Comparison of ENCODE assay signal across 8 mouse cellular contexts in genomic region chr7:45125144-45125600, GRCm38 (mm10). TPM values are rescaled to one million over a fixed set of nuclear protein-coding genes. Genes with fewer than 3 reads are reported as not detected.
A peak's percentile ranks its signal among the peaks of the same experiment; 100 is the strongest.
DNase-seq lines count a peak whose midpoint lies in the region; ATAC-seq and TF ChIP-seq lines count a peak whose summit lies in the region.

No protein-coding gene starts in this region.

- no peak; the same call in 1 of the 2 replicates for TF ChIP-seq POLR2A in cerebellum, adult 2 months (IDR thresholded peaks at IDR 0.05; ENCODE audit: borderline replicate concordance, insufficient read depth, low read length)

- peaks cover 50% of the 10 kb centered on the region for H3K36me3 ChIP-seq in lung, embryonic 15.5 days
- peaks cover 24% of the 10 kb centered on the region for H3K36me3 ChIP-seq in embryonic facial prominence, embryonic 11.5 days (replicated peaks; ENCODE audit: control insufficient read depth, insufficient read depth, low read depth, low read length)
- H3K36me3 ChIP-seq in limb, embryonic 11.5 days (ENCODE audit: control insufficient read depth, insufficient read depth, low read length): peaks cover 45% of the 10 kb centered on the region
- peaks cover 54% of the 10 kb centered on the region for H3K36me3 ChIP-seq in neural tube, embryonic 15.5 days

- peak overlapping the region; percentile 88 for H3K27ac ChIP-seq in lung, embryonic 15.5 days
- peak overlapping the region; percentile 77; the same call in 1 of the 2 replicates for H3K27ac ChIP-seq in embryonic facial prominence, embryonic 11.5 days (replicated peaks; ENCODE audit: low read depth, low read length)
- peak overlapping the region; percentile 39; the same call in 1 of the 2 replicates for H3K27ac ChIP-seq in limb, embryonic 11.5 days (replicated peaks; ENCODE audit: low read depth, low read length)
- peak overlapping the region; percentile 87 for H3K27ac ChIP-seq in neural tube, embryonic 15.5 days (replicated peaks)
- H3K27ac ChIP-seq in cerebellum, adult 2 months (ENCODE audit: insufficient read depth, low read length): no peak overlapping the region

- no peak for TF ChIP-seq CTCF in cerebellum, adult 2 months (IDR thresholded peaks at IDR 0.05; ENCODE audit: borderline replicate concordance, insufficient read depth, low read depth, low read length)

- no peak for DNase-seq in lung, postnatal 25 days (ENCODE audit: low spot score)
- peak; percentile 73 for DNase-seq in embryonic facial prominence, embryonic 11.5 days (ENCODE audit: low spot score)
- peak; percentile 67 for DNase-seq in limb, embryonic 11.5 days (ENCODE audit: low spot score)
- no peak for DNase-seq in kidney, adult 18-20 months
- DNase-seq in cerebellum, adult 2 months: no peak

- no peaks in the 10 kb centered on the region for H3K27me3 ChIP-seq in lung, embryonic 15.5 days
- H3K27me3 ChIP-seq in embryonic facial prominence, embryonic 11.5 days (ENCODE audit: control insufficient read depth, insufficient read depth, low read length): no peaks in the 10 kb centered on the region
- H3K27me3 ChIP-seq in limb, embryonic 11.5 days (ENCODE audit: control insufficient read depth, insufficient read depth, low read length): no peaks in the 10 kb centered on the region
- no peaks in the 10 kb centered on the region for H3K27me3 ChIP-seq in neural tube, embryonic 15.5 days (replicated peaks)
- H3K27me3 ChIP-seq in cerebellum, adult 2 months (ENCODE audit: control insufficient read depth, insufficient read depth, low read length): no peaks in the 10 kb centered on the region

- peak overlapping the region; percentile 49 for H3K4me2 ChIP-seq in lung, embryonic 15.5 days
- peak overlapping the region; percentile 21; the same call in 1 of the 2 replicates for H3K4me2 ChIP-seq in embryonic facial prominence, embryonic 11.5 days (ENCODE audit: low read depth, low read length)
- 0 out of 2 replicates have a peak overlapping the region, but pooled peaks have one; percentile 42 for H3K4me2 ChIP-seq in limb, embryonic 11.5 days (ENCODE audit: low read depth, severe bottlenecking)
- peak overlapping the region; percentile 66 for H3K4me2 ChIP-seq in neural tube, embryonic 15.5 days

- 22% methylated on average over 7 of the region's 7 CpGs for WGBS in lung, embryonic 15.5 days
- 24% methylated on average over 7 of the region's 7 CpGs for WGBS in embryonic facial prominence, embryonic 11.5 days
- 11% methylated on average over 7 of the region's 7 CpGs for WGBS in limb, embryonic 11.5 days
- 14% methylated on average over 7 of the region's 7 CpGs for WGBS in neural tube, embryonic 15.5 days
- WGBS in cerebellum, adult 2 months: 32% methylated on average over 7 of the region's 7 CpGs

- no peaks in the 10 kb centered on the region for H3K9me3 ChIP-seq in lung, embryonic 15.5 days
- no peaks in the 10 kb centered on the region for H3K9me3 ChIP-seq in embryonic facial prominence, embryonic 11.5 days (replicated peaks; ENCODE audit: control insufficient read depth, low read length)
- H3K9me3 ChIP-seq in limb, embryonic 11.5 days (ENCODE audit: control insufficient read depth, low read length): no peaks in the 10 kb centered on the region
- no peaks in the 10 kb centered on the region for H3K9me3 ChIP-seq in neural tube, embryonic 15.5 days (replicated peaks)

- peak overlapping the region; percentile 1 for H3K4me3 ChIP-seq in lung, embryonic 15.5 days
- no peak overlapping the region for H3K4me3 ChIP-seq in embryonic facial prominence, embryonic 11.5 days (ENCODE audit: low read depth, low read length)
- peak overlapping the region; percentile 8; the same call in 1 of the 2 replicates for H3K4me3 ChIP-seq in limb, embryonic 11.5 days (ENCODE audit: low read depth, low read length)
- peak overlapping the region; percentile 13; the same call in 1 of the 2 replicates for H3K4me3 ChIP-seq in neural tube, embryonic 15.5 days (replicated peaks)
- H3K4me3 ChIP-seq in cerebellum, adult 2 months (replicated peaks; ENCODE audit: insufficient read depth, low read depth, low read length): no peak overlapping the region

- H3K9ac ChIP-seq in lung, embryonic 15.5 days: 0 out of 2 replicates have a peak overlapping the region, but pooled peaks have one; percentile 20
- H3K9ac ChIP-seq in embryonic facial prominence, embryonic 11.5 days (replicated peaks; ENCODE audit: low read length): no peak overlapping the region
- H3K9ac ChIP-seq in limb, embryonic 11.5 days (ENCODE audit: low read length): peak overlapping the region; percentile 17; the same call in 1 of the 2 replicates
- H3K9ac ChIP-seq in neural tube, embryonic 15.5 days (replicated peaks): no peak overlapping the region

- ATAC-seq in lung, embryonic 15.5 days (ENCODE audit: borderline replicate concordance, extremely low read depth, low FRiP score, low TSS enrichment): no peak
- no peak for ATAC-seq in embryonic facial prominence, embryonic 11.5 days (replicated peaks; ENCODE audit: insufficient number of reproducible peaks, low FRiP score, low TSS enrichment, low read depth)
- no peak for ATAC-seq in limb, embryonic 11.5 days (ENCODE audit: insufficient number of reproducible peaks, low FRiP score, low TSS enrichment, low read depth)
- ATAC-seq in neural tube, embryonic 15.5 days (ENCODE audit: low FRiP score): no peak
- ATAC-seq in megakaryocyte progenitor cell, adult 5-6 weeks (replicated peaks; ENCODE audit: poor library complexity): no peak

- peaks cover 60% of the 10 kb centered on the region for H3K4me1 ChIP-seq in lung, embryonic 15.5 days
- H3K4me1 ChIP-seq in embryonic facial prominence, embryonic 11.5 days (ENCODE audit: control insufficient read depth, insufficient read depth, low read length): peaks cover 3% of the 10 kb centered on the region
- peaks cover 38% of the 10 kb centered on the region for H3K4me1 ChIP-seq in limb, embryonic 11.5 days (ENCODE audit: control insufficient read depth, insufficient read depth, low read length)
- H3K4me1 ChIP-seq in neural tube, embryonic 15.5 days: peaks cover 63% of the 10 kb centered on the region
- H3K4me1 ChIP-seq in cerebellum, adult 2 months (ENCODE audit: control insufficient read depth, insufficient read depth, low read length): peaks cover 7% of the 10 kb centered on the region; the same call in 1 of the 2 replicates

RNA-seq across cellular contexts. Expression of gene Rps11, which starts 0.9 kb away (rescaled TPM):
- 1,432 and 1,559 TPM in 2 replicates for polyA plus RNA-seq in lung, embryonic 15.5 days (2015; fragmentation: Nextera tagmentation; extraction: Ambion mirVana)
- 1,561 and 1,602 TPM in 2 replicates for polyA plus RNA-seq in embryonic facial prominence, embryonic 11.5 days (2014; fragmentation: Nextera tagmentation; extraction: Ambion mirVana)
- 1,759 and 1,785 TPM in 2 replicates for polyA plus RNA-seq in limb, embryonic 11.5 days (2014; fragmentation: Nextera tagmentation; extraction: Ambion mirVana)
- polyA plus RNA-seq in neural tube, embryonic 15.5 days (2015; fragmentation: Nextera tagmentation; extraction: Ambion mirVana): 759 and 947 TPM in 2 replicates
- 3,046 and 3,197 TPM in 2 replicates for total RNA-seq in megakaryocyte progenitor cell, adult 5-6 weeks (2015)
- 1,081 and 1,541 TPM in 2 replicates for total RNA-seq in megakaryocyte progenitor cell, adult 5-6 weeks (2017)
- 392 and 433 TPM in 2 replicates for polyA plus RNA-seq in cerebellum, adult 2 months (2012; rRNA removed)

RNA-seq across cellular contexts. Expression of gene Rpl13a, which starts 3.4 kb away (rescaled TPM):
- polyA plus RNA-seq in lung, embryonic 15.5 days (2015; fragmentation: Nextera tagmentation; extraction: Ambion mirVana): 1,187 and 1,308 TPM in 2 replicates
- polyA plus RNA-seq in embryonic facial prominence, embryonic 11.5 days (2014; fragmentation: Nextera tagmentation; extraction: Ambion mirVana): 1,418 and 1,436 TPM in 2 replicates
- polyA plus RNA-seq in limb, embryonic 11.5 days (2014; fragmentation: Nextera tagmentation; extraction: Ambion mirVana): 1,469 and 1,490 TPM in 2 replicates
- polyA plus RNA-seq in neural tube, embryonic 15.5 days (2015; fragmentation: Nextera tagmentation; extraction: Ambion mirVana): 649 and 787 TPM in 2 replicates
- 2,930 and 3,118 TPM in 2 replicates for total RNA-seq in megakaryocyte progenitor cell, adult 5-6 weeks (2015)
- total RNA-seq in megakaryocyte progenitor cell, adult 5-6 weeks (2017): 3,320 and 3,859 TPM in 2 replicates
- polyA plus RNA-seq in cerebellum, adult 2 months (2012; rRNA removed): 1,090 and 1,228 TPM in 2 replicates

RNA-seq across cellular contexts. Expression of gene Gm45713, which starts 10.9 kb away (rescaled TPM):
- 0.19 and 0.20 TPM in 2 replicates for polyA plus RNA-seq in lung, embryonic 15.5 days (2015; fragmentation: Nextera tagmentation; extraction: Ambion mirVana)
- 0.20 TPM in 1 of 2 replicates, not detected in the other for polyA plus RNA-seq in embryonic facial prominence, embryonic 11.5 days (2014; fragmentation: Nextera tagmentation; extraction: Ambion mirVana)
- 0.45 TPM in 1 of 2 replicates, not detected in the other for polyA plus RNA-seq in limb, embryonic 11.5 days (2014; fragmentation: Nextera tagmentation; extraction: Ambion mirVana)
- 0.12 and 0.24 TPM in 2 replicates for polyA plus RNA-seq in neural tube, embryonic 15.5 days (2015; fragmentation: Nextera tagmentation; extraction: Ambion mirVana)
- not detected in 2 replicates for total RNA-seq in megakaryocyte progenitor cell, adult 5-6 weeks (2015)
- 1.4 TPM in 1 of 2 replicates, not detected in the other for total RNA-seq in megakaryocyte progenitor cell, adult 5-6 weeks (2017)
- polyA plus RNA-seq in cerebellum, adult 2 months (2012; rRNA removed): 0.16 TPM in 1 of 2 replicates, not detected in the other

RNA-seq across cellular contexts. Expression of gene Flt3l, which starts 11.1 kb away (rescaled TPM):
- polyA plus RNA-seq in lung, embryonic 15.5 days (2015; fragmentation: Nextera tagmentation; extraction: Ambion mirVana): 1.5 and 8.3 TPM in 2 replicates
- 0.52 and 0.67 TPM in 2 replicates for polyA plus RNA-seq in embryonic facial prominence, embryonic 11.5 days (2014; fragmentation: Nextera tagmentation; extraction: Ambion mirVana)
- polyA plus RNA-seq in limb, embryonic 11.5 days (2014; fragmentation: Nextera tagmentation; extraction: Ambion mirVana): 0.33 and 0.44 TPM in 2 replicates
- 1.8 and 3.8 TPM in 2 replicates for polyA plus RNA-seq in neural tube, embryonic 15.5 days (2015; fragmentation: Nextera tagmentation; extraction: Ambion mirVana)
- 8.2 and 8.5 TPM in 2 replicates for total RNA-seq in megakaryocyte progenitor cell, adult 5-6 weeks (2015)
- 4.7 and 7.0 TPM in 2 replicates for total RNA-seq in megakaryocyte progenitor cell, adult 5-6 weeks (2017)
- polyA plus RNA-seq in cerebellum, adult 2 months (2012; rRNA removed): 24.4 and 28.4 TPM in 2 replicates

RNA-seq across cellular contexts. Expression of gene Fcgrt, which starts 21.5 kb away (rescaled TPM):
- 73.6 and 83.1 TPM in 2 replicates for polyA plus RNA-seq in lung, embryonic 15.5 days (2015; fragmentation: Nextera tagmentation; extraction: Ambion mirVana)
- 12.6 TPM in 2 replicates for polyA plus RNA-seq in embryonic facial prominence, embryonic 11.5 days (2014; fragmentation: Nextera tagmentation; extraction: Ambion mirVana)
- 8.0 and 9.8 TPM in 2 replicates for polyA plus RNA-seq in limb, embryonic 11.5 days (2014; fragmentation: Nextera tagmentation; extraction: Ambion mirVana)
- 33.8 and 42.7 TPM in 2 replicates for polyA plus RNA-seq in neural tube, embryonic 15.5 days (2015; fragmentation: Nextera tagmentation; extraction: Ambion mirVana)
- 0.54 and 0.62 TPM in 2 replicates for total RNA-seq in megakaryocyte progenitor cell, adult 5-6 weeks (2015)
- total RNA-seq in megakaryocyte progenitor cell, adult 5-6 weeks (2017): 3.9 TPM in 2 replicates
- 32.1 and 33.7 TPM in 2 replicates for polyA plus RNA-seq in cerebellum, adult 2 months (2012; rRNA removed)

Comparison
In these comparisons a context has a peak if more than half of its experiments do, and no peak if none do; other contexts are left out.
1. H3K4me3 ChIP-seq: peak in lung, embryonic 15.5 days (single experiment), limb, embryonic 11.5 days (single experiment) and neural tube, embryonic 15.5 days (single experiment); none in embryonic facial prominence, embryonic 11.5 days (single experiment) and cerebellum, adult 2 months (single experiment).
2. H3K9ac ChIP-seq: peak in lung, embryonic 15.5 days (single experiment) and limb, embryonic 11.5 days (single experiment); none in embryonic facial prominence, embryonic 11.5 days (single experiment) and neural tube, embryonic 15.5 days (single experiment).
3. DNase-seq: peak in embryonic facial prominence, embryonic 11.5 days (single experiment) and limb, embryonic 11.5 days (single experiment); none in lung, postnatal 25 days (single experiment), kidney, adult 18-20 months (single experiment) and cerebellum, adult 2 months (0 of 2).
4. Peak in every context shown above with its lines, with median percentiles within 50 percentile points of each other: H3K4me2 ChIP-seq.